Mouse (Mus musculus) mouse embryonic stem cell (cell line): ENCODE data around the gene 4430402I18Rik.

Source experiments
- in situ Hi-C, 2 experiments: fragments of 300-500 bp; cut with MboI; formaldehyde crosslinking; loops; 1 replicate in 1 of 2; 3 replicates in 1 of 2; pipeline ENCODE4 v1.14.3; 2019 to 2020; ENCODE audit warnings: low sequenced_read_pairs in 2 of 2, low pct_unique_long_range_greater_than_20kb in 1 of 2, mixed read lengths in 1 of 2; ENCODE audit not compliant: unreplicated experiment in 1 of 2

The 4430402I18Rik gene

DNA sequence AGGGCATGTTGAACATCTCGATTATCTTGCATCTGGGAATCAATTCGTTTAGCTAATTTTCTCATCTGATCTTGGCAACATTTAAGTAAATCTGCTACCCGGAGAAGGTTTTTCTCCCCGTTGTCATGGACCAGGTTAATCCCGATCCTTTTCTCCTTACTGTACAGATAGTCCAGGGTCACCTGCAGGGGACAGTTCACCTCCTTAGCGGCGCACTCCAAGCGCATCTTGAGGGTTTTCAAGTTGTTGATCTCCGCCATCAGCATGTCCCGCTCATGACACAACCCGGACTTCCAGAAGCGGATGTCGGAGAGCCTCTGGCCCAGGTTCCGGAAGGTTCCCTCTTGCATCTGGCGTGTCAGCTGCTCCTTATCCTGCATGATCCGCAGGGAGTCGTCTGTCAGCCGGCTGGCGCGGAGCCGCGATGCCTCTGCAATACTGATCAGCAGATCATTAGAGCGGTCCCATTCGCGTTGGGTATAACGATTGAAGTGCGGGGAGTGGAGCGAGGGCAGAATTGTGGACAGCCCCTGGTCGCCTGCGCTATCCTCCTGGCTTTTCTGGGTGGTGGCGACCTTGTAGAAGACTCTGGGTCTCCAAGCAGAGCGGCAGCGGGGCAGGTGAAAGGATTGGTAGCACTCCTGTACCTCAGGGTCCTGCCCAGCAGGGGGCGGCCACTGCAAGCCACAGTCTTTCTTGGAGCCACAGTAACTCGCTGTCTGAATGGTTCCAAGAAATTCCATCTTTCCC, 7.4 kb upstream of the 4430402I18Rik start:
- in situ Hi-C loops = loop anchor here (5.0 to 10.0 kb wide), 2 partner anchors 57 to 60 kb away; no protein-coding TSS in a partner anchor

DNA sequence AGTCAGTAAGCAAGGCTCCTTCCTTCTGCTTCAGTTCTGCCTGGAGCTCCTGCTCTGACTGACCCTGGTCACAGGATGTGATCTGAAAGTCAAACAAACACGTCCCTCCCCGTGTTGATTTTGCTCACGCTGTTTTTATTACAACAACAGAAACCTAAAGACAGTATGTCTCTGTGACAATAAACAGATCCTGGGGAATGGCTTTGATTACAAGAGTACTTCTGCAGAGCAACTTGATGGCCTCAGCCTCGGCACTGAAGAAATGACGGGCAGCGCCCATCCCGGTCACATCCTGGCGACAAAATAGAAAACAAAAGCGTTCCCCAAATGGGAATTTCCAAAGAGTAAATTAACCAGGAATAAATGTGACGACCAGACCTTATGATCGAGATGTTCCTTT, 2.7 kb upstream of the 4430402I18Rik start:
- in situ Hi-C loops = loop anchor here in 1 of 2 experiments (10.0 kb wide), 1 partner anchor 65 kb away; no protein-coding TSS in a partner anchor

DNA sequence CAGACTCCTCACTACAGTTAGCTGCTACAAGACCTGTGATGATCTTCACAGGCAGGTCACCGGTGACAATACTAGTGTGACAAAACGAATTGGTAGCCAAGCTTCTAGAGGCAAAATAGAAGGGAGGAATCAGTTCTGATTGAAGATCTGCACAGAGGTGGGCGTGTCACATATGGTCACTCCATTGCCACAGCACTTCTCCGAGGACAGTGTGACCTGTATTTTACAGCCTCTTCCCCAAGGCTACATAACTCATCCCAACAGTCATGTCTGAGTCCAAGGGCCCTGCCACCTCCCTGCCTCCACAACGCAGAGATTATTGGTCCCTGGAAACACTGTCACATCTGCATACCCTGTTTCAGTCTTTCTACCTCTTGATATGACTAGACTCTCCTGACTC, 1.6 kb upstream of the 4430402I18Rik start:
- in situ Hi-C loops = loop anchor here in 1 of 2 experiments (10.0 kb wide), 1 partner anchor 194 kb away; no protein-coding TSS in a partner anchor

DNA sequence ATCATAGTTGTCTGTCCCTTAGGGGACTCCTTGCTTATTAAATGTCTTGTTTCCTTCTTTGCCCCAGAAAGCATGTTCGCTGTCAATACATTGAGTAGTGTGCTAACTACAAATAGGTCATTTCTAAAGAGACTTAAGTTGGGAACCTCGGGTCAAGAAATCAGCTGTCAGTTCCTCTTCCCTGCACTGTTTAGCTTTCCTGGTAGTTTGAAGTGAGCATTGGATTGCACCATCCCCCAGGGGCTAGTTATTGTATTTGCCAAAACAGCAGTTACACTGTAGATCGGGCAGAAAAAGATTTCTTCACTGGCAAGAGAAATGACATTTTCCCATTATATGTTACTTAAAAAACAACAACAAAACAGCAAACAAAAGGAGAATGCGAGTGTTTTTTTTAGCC, 578 bp upstream of the 4430402I18Rik start:
- in situ Hi-C loops = loop anchor here in 1 of 2 experiments (10.0 kb wide), 1 partner anchor 193 kb away; no protein-coding TSS in a partner anchor

GRCm38 (mm10) chr19:28964552-28964903, 3.1 kb downstream of the 4430402I18Rik start:
- in situ Hi-C loops = loop anchor here in 1 of 2 experiments (10.0 kb wide), 1 partner anchor 190 kb away; no protein-coding TSS in a partner anchor

GRCm38 (mm10) chr19:28963842-28964551, 3.6 kb downstream of the 4430402I18Rik start, which contains the start of gene Plpp6:
Plpp6 (plus strand) TSS chr19:28963953.
- in situ Hi-C loops = loop anchor here in 1 of 2 experiments (10.0 kb wide), 1 partner anchor 189 kb away; no protein-coding TSS in a partner anchor

GRCm38 (mm10) chr19:28963513-28963841, 4.1 kb downstream of the 4430402I18Rik start:
- in situ Hi-C loops = loop anchor here in 1 of 2 experiments (10.0 kb wide), 1 partner anchor 189 kb away; no protein-coding TSS in a partner anchor

DNA sequence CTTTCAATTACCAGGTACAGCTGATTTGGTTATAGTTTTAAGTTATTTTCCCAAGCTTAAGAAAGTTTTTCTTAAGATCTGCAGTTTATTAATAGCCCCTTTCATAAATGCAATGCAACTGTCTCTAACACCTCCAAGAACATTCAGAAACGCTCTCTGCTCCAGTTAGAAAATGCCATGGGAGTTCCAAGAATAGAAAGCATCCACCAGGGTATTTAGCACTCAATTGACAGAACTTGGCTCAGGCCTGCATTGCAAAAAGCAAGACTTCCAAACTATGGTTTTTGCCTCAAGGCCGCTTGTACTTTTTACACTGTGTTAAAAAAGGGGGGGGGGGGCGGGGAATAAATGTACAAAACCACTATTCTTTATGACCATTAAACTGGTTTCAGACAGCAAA, 4.5 kb downstream of the 4430402I18Rik start:
- in situ Hi-C loops = loop anchor here in 1 of 2 experiments (10.0 kb wide), 1 partner anchor 188 kb away; no protein-coding TSS in a partner anchor

- in situ Hi-C loops = no loop called here
These were observed 16.3 kb downstream of the 4430402I18Rik start for GRCm38 (mm10) chr19:28951251-28951650.

DNA sequence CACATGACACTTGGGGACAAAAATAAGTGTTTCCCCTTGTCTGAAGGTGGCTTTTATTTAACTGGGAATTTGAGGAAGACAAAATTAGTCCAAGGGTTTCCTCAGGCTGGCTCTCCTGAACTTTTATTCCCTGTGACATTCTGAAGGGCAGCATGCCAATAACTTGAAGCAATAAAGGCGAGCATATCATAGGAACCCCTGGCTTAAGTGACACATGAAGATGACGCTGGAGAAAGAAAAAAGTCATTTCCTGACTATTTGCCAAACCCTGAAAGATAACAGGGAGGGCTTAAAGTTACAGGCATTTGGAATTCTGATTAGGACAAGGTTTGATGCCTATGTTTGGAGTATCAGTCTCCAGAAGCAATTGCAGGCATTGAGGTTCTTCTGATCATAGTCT, 20.3 kb downstream of the 4430402I18Rik start:
- in situ Hi-C loops = no loop called here

GRCm38 (mm10) chr19:28946782-28947181, 20.8 kb downstream of the 4430402I18Rik start:
- in situ Hi-C loops = no loop called here

DNA sequence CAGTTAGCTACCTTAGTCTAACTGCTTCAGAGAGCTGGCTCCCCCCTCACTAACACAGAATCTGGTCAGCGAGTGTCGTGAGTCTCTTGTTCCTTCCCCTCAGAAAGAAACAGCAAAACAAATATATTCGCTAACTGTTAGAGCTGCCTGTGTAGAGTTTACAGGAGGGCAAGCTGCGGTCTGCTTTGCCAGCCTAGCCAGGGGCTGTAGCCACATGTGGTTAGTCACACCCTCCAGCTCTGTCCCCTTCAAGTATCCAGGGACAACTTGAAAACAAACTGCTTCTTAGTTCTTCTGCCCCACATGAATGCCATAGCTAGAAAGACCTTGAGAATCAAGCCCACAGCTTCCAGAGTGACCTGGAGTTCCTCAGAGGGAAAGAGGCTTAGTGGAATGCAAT, 26.3 kb downstream of the 4430402I18Rik start:
- in situ Hi-C loops = no loop called here

DNA sequence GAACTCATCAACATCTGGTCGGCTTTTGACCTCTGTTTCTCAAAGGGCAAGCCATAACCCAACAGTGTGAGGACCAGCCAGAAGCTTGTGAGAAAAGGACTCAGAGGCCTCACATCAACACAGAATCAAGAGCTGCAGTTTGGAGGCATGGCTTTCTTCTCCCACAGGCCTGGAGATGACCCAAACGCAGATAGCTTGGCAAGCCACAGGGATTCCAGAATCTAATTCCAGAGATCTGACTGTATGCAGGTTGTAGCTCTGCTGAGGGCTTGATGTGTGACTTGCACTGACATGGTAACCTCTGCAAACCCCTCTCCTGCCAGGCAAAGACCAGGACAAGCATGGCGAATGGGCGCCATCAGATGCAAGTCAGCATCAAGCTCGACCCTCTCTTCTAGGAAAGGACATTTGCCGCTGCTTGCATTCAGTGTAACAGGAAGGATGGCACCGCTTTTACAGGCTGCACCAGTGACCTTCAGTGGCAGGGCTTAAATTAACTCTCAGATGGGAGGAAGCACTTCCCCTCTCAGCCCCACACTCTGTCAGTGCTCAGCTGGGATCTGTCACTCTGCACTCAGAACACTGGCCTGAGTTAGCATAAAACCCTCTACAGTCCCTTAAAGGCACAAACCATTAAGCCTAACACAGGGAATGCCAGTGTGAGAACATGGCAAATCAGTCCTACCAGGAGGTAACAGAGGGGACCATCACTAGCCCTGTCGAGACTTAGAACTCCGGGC, 27.3 kb downstream of the 4430402I18Rik start:
- in situ Hi-C loops = no loop called here

- in situ Hi-C loops = no loop called here
These were observed 32.7 kb downstream of the 4430402I18Rik start for GRCm38 (mm10) chr19:28934897-28935296.

GRCm38 (mm10) chr19:28929034-28929433, 38.6 kb downstream of the 4430402I18Rik start:
- in situ Hi-C loops = no loop called here

GRCm38 (mm10) chr19:28927396-28927795, 40.2 kb downstream of the 4430402I18Rik start:
- in situ Hi-C loops = no loop called here

DNA sequence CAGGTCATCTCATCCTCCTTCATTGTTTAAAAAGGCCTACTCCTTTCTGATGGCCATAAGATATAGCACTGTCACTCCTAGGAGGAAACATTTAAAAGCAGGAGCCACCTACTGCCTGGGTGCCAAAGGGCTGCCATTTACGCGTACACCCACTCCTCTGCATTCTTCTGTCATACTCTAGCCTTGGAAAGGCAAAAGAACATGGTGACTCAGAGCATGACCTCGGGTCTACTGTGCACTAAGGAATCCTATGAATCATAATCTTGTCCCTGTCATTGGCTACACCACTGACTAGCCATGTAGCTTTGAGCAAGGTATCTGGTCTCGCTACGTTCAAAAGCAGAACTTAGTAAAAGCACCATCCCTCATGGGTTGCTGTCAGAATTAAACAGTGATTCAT, 41.2 kb downstream of the 4430402I18Rik start:
- in situ Hi-C loops = no loop called here

GRCm38 (mm10) chr19:28917839-28918238, 49.8 kb downstream of the 4430402I18Rik start:
- in situ Hi-C loops = no loop called here

- in situ Hi-C loops = no loop called here
These were observed 51.1 kb downstream of the 4430402I18Rik start for GRCm38 (mm10) chr19:28916492-28916891.
